Mouse (Mus musculus): ENCODE measurements at regions not wholly inside any gene's neighbourhood (a gene's known extent, or its start where the extent isn't known, plus 50 kb on each side); places are given as distances from the start of the nearest gene placed in this dataset.

DNA sequence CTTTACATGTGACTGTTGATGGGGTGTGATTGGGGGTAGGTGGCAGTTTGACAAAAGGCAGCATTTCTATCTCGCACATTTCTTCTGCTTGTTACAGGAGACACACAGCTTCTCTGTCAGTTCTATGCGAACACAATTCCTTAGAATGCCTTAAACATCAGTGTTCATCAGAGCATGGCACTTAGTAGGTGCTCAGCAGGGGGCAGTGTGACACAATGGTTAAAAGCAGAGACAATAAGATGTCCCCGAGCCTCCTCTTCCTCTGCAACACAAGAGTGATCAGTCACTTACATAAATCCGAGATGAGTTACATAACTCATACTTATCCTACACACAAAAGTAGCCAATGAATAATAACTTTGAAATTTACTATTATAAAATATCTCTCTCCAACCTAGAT lies 688.1 kb downstream of the Gm826 start:
- no peak for DNase-seq (ENCODE audit: low read depth, low spot score)

- DNase-seq (ENCODE audit: low read depth, low spot score) = no peak
These were observed 687.4 kb downstream of the Gm826 start for GRCm38 (mm10) chr2:159646595-159646994.

- no peak for DNase-seq (ENCODE audit: low read depth, low spot score)
These were observed 681.7 kb downstream of the Gm826 start for GRCm38 (mm10) chr2:159652243-159652642.

DNA sequence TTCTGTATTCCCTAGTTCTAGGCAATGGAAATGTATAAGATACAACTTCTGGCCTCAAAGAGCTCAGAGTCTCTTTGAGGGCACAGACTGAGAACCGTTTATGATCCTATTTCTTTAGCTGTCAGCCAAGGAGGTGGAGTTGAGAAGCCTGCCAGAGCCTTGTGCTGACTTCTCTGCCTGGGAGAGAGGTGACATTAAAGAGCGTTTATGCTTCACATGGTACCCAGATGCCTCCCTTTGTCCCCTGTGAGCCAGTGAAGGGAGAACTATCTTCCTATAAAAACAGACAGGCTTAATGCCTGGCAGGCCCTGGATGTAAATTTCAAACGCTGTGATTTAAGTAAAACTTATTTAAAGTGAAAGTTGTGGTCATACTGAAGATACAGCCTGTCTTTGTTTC lies 657.1 kb downstream of the Gm826 start:
- DNase-seq (ENCODE audit: low read depth, low spot score) = peak; percentile 7

GRCm38 (mm10) chr2:159680641-159681040 lies 653.3 kb downstream of the Gm826 start:
- DNase-seq (ENCODE audit: low read depth, low spot score) = no peak

DNA sequence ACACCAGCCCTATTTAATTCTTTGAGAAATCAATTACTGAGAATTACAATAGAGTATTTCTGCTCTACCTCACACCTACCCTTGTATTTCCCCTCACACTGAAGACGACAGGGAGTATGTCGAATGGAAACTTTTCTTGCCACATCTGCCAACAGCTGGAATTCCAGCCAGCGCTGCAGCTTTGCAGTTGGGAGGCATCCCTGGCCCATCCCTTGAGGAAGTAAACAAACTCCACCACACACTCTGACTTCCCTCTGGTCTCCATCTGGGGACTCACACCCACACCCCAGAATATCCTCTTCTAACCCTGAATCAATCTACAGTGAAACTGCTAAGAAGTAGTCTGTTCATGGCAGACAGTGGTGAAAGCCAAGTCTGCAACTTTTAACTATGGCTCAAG lies 630.9 kb downstream of the Gm826 start:
- no peak for DNase-seq (ENCODE audit: low read depth, low spot score)

- no peak for DNase-seq (ENCODE audit: low read depth, low spot score)
These were observed 625.8 kb downstream of the Gm826 start for GRCm38 (mm10) chr2:159708141-159708540.

DNA sequence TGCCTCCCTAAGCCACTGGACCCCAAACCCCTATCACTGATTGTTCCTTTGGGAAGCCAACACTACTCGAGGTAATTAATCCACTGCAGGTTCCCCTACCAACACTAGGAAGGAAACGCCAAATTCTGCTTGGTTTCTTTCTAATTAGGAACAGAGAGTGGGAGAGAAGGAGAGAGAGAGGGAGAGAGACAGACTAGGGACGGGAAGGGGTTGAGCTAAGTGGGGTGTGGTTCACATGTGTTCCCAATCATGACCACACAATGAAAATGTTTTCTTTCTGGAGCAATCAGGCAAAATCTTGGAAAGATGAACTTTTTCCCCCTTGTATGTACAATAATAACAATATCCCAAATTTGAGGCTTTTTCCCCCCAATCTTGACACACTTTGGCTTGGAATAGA lies 619.3 kb downstream of the Gm826 start:
- no peak for DNase-seq (ENCODE audit: low read depth, low spot score)

GRCm38 (mm10) chr2:159718738-159719137 lies 615.2 kb downstream of the Gm826 start:
- DNase-seq (ENCODE audit: low read depth, low spot score) = no peak

- DNase-seq (ENCODE audit: low read depth, low spot score) = peak; percentile 20
These were observed 608.5 kb downstream of the Gm826 start for GRCm38 (mm10) chr2:159725158-159726076.

- no peak for DNase-seq (ENCODE audit: low read depth, low spot score)
These were observed 604.7 kb downstream of the Gm826 start for GRCm38 (mm10) chr2:159729301-159729700.

DNA sequence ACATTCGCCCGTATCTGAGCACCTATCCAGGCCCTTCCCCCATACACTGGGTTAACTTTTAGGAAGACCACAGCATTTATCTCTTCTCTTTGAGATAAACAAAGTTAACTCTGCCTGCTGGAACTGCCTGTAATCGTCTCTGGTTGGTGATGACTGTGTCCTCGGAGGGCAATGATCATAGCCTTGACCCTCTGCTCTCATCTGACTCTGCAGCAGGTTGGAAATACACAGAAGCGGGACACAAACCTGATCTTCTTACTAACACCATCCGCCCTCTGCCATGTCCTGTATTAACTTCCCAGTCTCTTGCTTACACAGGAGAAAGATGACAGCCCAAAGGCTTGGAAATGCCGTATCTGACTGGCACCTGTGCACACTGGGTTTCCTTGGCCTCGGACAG lies 603.7 kb downstream of the Gm826 start:
- no peak for DNase-seq (ENCODE audit: low read depth, low spot score)

DNA sequence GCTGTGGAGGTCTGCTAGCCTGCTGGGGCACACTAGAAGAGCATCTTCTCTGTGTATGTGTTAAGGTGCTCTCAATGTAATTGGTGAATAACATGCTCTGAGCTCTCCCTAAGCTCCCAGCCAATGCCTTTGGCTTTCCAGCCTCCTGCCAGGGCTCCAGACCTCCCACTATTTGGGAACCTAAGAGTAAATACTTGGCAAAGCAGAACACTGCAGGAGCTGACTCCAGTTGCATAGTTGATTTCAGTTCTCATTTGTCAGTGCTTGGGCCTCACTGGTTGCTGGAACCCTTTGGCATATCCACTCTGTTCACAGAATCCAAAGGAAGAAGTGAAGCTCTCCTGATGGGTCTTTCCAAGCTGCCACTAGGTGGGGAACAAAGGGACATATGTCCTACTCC lies 602.7 kb downstream of the Gm826 start:
- DNase-seq (ENCODE audit: low read depth, low spot score) = no peak

DNA sequence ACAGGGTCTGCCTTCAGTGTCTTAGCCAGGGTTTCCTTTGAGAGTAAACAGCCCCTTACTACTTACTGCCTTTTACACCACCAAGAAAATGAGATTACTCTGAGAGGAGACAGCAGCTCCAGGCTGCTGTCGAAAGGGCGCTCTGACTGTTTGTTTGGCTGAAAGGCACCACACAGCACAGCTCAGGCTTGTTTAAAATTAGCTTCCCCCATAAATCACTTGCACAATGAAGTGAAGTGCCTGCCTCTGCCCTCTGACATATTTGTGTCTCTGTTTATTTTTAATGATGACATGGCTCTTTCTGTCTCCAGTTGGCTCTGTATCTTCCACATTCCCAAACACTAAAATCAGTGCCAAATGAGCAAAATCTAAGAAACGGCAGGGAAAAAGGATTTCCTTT lies 601.5 kb downstream of the Gm826 start:
- DNase-seq (ENCODE audit: low read depth, low spot score) = no peak

DNA sequence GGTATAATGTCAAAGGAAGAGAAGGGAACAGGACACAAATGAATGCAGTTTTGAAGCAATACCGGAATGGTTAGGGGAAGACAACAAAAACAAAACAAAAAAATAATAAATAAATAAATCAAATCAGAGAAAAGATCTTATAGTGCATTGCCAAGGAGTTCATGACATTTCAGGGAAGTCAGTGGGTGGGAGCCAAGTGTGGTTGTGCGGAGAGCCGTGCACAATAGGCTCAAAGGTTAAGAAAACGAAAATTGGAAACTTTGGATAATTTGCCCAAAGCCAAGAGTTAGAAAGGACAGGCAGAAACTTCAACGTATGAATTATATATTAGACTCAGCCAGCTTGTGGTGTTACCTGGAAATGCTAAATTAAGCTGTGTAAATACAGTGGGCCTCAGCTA lies 599.4 kb downstream of the Gm826 start:
- no peak for DNase-seq (ENCODE audit: low read depth, low spot score)

GRCm38 (mm10) chr2:159755541-159756011 lies 578.4 kb downstream of the Gm826 start:
- peak; percentile 17 for DNase-seq (ENCODE audit: low read depth, low spot score)

GRCm38 (mm10) chr2:159760806-159761205 lies 573.2 kb downstream of the Gm826 start:
- DNase-seq (ENCODE audit: low read depth, low spot score) = no peak

DNA sequence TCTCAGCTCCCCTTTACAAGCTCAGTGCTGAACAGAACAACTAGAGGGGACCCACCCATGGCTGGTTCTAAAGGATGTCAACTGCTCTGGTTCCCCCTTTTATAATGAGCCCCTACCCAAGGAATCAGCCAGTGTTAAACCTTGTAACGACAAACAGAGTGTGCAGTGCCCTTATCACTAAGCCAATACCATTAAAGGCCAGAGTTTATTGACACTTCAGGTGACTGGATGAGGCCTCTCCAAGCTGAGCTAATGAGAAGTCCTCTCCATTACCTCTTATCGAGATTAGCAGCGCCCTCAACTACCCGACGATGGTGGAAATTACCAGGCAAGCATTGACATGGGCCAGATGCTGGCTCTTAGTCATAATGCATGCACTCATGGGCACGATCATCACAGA lies 570.8 kb downstream of the Gm826 start:
- no peak for DNase-seq (ENCODE audit: low read depth, low spot score)

Measured in forelimb bud, embryonic 11.5 days (tissue).